Mouse (Mus musculus): Measurements from ENCODE around the gene Hist1h2ah.

DNA sequence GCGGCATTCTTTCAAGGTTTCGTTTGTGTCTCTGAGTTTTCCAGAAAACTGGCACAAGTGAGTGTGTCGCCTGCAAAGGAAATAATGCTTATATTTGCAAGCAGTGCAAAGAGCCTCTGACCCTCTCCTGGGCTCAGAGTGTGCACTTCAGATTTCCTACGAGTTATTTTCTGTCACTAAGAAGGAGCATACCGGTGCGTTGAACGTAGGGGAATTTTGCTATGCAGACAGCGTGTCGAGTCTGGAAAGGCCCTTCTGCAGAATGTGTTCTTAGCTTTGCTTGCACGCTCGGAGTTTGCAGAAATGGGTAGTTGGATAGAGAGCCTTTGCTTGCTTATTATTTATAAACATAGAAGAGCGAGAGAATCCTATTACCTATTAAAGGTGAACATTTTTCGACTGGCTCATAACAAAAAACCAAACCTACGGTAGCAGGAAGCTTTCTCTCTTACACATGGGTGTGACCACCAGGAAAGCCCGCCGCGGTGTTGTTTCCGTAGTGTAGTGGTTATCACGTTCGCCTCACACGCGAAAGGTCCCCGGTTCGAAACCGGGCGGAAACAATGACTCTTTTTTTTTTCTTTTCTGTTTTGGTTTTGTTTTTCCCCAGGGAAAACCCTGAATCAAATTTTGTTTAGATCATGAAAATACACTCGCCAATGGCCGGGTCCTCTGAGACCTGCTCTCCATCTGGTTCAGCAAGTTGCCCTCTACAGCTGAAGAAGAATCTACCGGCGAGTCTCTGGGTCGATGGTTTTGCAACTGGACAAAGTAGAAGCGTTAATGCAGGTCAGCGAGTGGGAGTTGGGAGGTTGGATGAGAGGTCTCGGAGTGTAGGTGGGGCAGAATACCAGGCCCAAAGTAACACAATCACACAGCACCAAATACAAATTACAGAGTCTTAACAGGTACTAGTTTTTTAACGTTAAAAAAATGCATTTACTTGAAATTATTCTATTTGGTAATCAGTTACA, 9.0 kb downstream of the Hist1h2ah start:
- TF ChIP-seq GATA1 (IDR thresholded peaks at IDR 0.05; ENCODE audit: borderline replicate concordance, low read length) (no peak), FLI1 (IDR thresholded peaks at IDR 0.05; ENCODE audit: low read length) (no peak)

All from megakaryocyte, embryonic 14.5 days (primary cell).